Mouse (Mus musculus) colon, adult 2 months (tissue): Measurements from ENCODE around the gene Ybx1. TPM values are rescaled to one million over a fixed set of nuclear protein-coding genes. Genes with fewer than 3 reads are reported as not detected.

Source experiments
- polyA plus RNA-seq: library from polyadenylated mRNA; depleted of rRNA; stranded (reverse); fragments of >200 nt; gene quantifications from 2 replicates; pipeline ENCODE4 v1.2.3, GENCODE M21; 2012; rRNA removed

Ybx1 gene
- polyA plus RNA-seq, result 157 and 196 TPM in 2 replicates

GRCm38 (mm10) chr4:119294415-119295133, at the start of gene Ybx1:
Gene Ybx1, minus strand, starts transcription at chr4:119294604.

GRCm38 (mm10) chr4:119320131-119320830, 25.9 kb upstream of the Ybx1 start, which contains the start of gene Ppih:
Gene Ppih, minus strand, starts transcription at chr4:119320546.

DNA sequence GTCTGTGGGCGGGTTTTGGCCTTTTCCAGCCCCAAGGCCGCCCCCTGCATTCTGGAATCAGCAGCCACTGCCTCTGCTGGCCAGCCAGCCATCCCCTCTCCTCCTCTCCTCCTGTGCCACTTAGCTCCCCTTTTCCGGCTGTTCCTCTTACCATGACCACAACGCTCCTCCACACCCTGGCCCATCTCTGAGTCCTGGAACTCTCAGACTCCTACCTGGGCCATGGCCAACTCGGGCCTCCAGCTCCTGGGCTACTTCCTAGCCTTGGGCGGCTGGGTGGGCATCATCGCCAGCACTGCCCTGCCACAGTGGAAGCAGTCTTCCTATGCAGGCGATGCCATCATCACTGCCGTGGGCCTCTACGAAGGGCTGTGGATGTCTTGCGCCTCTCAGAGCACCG, 39.1 kb downstream of the Ybx1 start, which contains the start of gene Cldn19:
Gene Cldn19, plus strand, starts transcription at position 64 of the 400 bp plus-strand sequence.

GRCm38 (mm10) chr4:119232410-119233255, 61.8 kb downstream of the Ybx1 start, which contains the start of the genes AU022252 and P3h1:
Gene AU022252, minus strand, starts transcription at chr4:119232712.
Gene P3h1, plus strand, starts transcription at chr4:119232915.

Other genes starting within 250 kb of the Ybx1 start
- gene Slc2a1, start 185.9 kb downstream of the Ybx1 start, polyA plus RNA-seq, result 152 and 210 TPM in 2 replicates
- gene Zfp691, start 120.4 kb downstream of the Ybx1 start, polyA plus RNA-seq, result 11.5 and 12.1 TPM in 2 replicates
- gene Ermap, start 104.6 kb downstream of the Ybx1 start, polyA plus RNA-seq, result 0.06 and 0.27 TPM in 2 replicates
- gene Svbp, start 99.3 kb downstream of the Ybx1 start, polyA plus RNA-seq, result 33.4 and 37.7 TPM in 2 replicates
- not detected in 2 replicates for gene Tmem269, start 76.4 kb downstream of the Ybx1 start, polyA plus RNA-seq
- 4.8 and 6.9 TPM in 2 replicates for gene AU022252, start 61.9 kb downstream of the Ybx1 start, polyA plus RNA-seq
- 11.4 and 14.1 TPM in 2 replicates for gene P3h1, start 61.7 kb downstream of the Ybx1 start, polyA plus RNA-seq
- 0.02 and 0.13 TPM in 2 replicates for gene Cldn19, start 39.2 kb downstream of the Ybx1 start, polyA plus RNA-seq
- 2.9 and 5.5 TPM in 2 replicates for gene Ppih, start 25.9 kb upstream of the Ybx1 start, polyA plus RNA-seq
- 0.19 and 0.21 TPM in 2 replicates for gene Ccdc30, start 120.9 kb upstream of the Ybx1 start, polyA plus RNA-seq
- gene Ppcs, start 127.8 kb upstream of the Ybx1 start, polyA plus RNA-seq, result 24.4 and 28.1 TPM in 2 replicates
- 0.84 and 2.2 TPM in 2 replicates for gene Zmynd12, start 128.2 kb upstream of the Ybx1 start, polyA plus RNA-seq
- 0.82 and 0.93 TPM in 2 replicates for gene Rimkla, start 198.0 kb upstream of the Ybx1 start, polyA plus RNA-seq
- 9.2 and 12.6 TPM in 2 replicates for gene Foxj3, start 242.4 kb upstream of the Ybx1 start, polyA plus RNA-seq
- 7.7 and 8.9 TPM in 2 replicates for gene Frg2f1, start 244.9 kb upstream of the Ybx1 start, polyA plus RNA-seq